Mouse (Mus musculus) kidney, adult 8-10 months (tissue): ENCODE measurements around the gene Ccdc136.

ENCODE experiments used
- DNase-seq, 2 experiments: peaks; one replicate each; pipeline ENCODE4 v3.0.0; 2022

The Ccdc136 gene

DNA sequence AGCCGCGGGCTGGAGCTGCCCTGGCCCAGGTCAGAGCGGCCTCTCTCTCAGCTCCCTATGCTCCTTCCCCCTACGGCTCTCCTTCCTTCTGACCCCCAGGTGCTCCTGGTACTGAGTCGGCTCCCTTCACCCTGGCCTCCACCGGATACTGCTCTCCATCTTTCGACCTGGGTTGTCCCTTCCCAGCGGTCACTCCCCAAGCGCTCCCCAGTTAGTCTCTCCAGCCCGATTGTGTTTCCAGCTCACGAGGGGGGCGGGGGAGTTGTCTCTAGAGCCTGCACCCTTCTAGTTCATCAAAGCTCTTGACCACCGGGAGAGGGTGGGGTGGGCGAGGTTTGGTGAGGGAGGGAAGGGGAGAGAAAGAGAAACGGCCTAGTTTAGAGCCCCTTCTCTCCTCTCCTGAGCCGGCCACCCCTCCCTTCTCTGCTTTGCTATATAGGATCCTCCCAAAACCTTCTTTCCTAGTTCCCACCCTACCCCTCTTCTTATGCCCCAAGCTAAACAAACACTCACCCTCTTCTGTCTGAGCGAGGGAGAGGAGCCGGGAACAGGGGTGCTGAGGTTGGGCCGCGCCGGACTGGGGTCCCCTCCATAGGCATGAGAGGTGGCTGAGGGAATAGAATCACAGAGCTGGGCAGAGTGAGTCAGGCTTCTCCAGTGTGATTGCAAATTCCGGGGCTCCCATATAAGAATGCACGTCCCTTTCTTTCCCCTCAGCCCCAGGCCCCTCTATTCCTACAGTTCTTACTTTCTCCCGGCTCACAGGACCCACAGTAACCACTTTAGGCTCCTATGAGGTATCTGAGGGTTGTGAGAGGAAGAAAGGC lies 818 bp downstream of the Ccdc136 start:
- DNase-seq = no peak

DNA sequence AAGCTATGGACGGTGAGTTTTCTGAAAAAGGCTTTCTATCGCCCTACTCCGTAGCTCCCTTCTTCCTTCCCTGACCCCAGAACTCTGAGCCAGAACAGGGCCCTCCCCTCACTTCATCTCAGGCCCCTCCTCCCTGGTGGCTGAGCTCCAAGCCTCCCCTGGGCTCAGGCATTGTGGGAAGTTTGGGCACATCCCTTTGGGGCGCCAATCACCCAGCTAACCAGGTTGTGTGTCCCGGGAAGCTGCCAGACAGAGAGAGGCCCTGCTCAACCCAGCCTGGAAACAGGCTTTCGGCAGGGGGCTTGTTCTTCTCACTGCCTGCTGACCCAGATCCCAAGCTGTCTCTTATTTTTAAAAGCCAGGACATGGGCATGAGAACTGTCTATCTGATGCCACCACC lies 1.5 kb downstream of the Ccdc136 start:
- DNase-seq = no peak

DNA sequence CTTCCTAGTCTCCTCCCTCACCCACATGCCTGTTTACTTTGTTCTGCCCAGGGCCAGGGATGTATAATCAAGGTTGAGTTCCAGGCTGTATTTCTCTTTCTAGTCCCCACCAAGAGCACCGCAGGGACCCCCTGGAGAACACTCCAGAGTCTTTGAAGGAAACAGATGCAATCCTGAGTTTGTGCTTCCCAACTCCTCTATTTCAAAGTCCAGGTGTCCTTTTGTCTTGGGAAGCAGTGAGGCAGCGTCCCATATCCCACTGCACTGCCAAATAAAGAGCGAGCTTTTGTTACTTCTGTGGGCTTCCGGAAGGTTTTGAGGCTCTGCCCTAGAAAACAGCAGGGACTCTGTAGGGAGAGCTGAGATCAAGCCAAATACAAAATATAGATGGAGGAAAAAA lies 3.7 kb downstream of the Ccdc136 start:
- no peak for DNase-seq

- DNase-seq = peak in 1 of 2 experiments; percentile 5
Observed at GRCm38 (mm10) chr6:29402693-29403342, 6.7 kb downstream of the Ccdc136 start.

GRCm38 (mm10) chr6:29406412-29406811 lies 10.3 kb downstream of the Ccdc136 start:
- DNase-seq = no peak

- DNase-seq = no peak
Observed at GRCm38 (mm10) chr6:29415446-29415845, 19.3 kb downstream of the Ccdc136 start.

- no peak for DNase-seq
Observed at GRCm38 (mm10) chr6:29420596-29420995, 24.5 kb downstream of the Ccdc136 start.

DNA sequence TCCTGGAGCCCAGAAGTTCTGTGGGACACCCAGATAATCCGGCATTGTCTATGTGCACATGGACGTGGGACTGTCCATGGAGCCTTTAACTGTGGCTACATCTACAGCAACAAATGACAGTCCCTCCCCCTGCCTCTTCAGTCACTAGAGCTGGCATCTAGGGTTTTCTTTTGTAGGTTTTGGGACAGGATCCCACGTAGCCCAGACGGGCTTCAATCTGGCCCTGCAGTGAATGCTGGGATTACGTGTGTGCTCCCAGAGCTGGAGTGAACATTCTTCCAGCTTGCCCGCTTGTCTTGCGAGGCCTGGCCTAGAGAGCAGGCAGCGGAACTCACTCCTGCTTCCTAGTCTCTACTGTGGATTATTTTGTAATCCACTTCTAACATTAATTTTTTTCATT lies 29.0 kb downstream of the Ccdc136 start:
- no peak for DNase-seq

DNA sequence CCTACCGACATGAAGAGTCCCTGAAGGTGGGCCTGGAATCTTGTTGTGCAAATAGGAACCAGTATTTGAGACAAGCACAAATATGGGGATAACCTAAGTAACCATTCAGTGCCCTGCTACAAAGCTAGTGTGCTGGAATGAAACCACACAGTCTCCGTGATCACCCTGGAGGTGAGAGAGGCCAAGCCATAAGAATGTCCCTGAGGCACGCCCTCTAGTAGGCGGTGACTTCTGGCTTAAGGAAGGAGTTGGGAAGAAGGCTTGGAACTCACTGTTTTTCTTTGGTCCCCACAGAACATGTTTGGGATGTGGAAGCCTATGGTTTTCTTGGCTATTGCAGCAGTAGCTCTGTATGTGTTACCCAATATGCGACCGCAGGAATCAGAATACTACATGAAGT lies 30.2 kb downstream of the Ccdc136 start:
- DNase-seq = no peak

GRCm38 (mm10) chr6:29428171-29428570 lies 32.1 kb downstream of the Ccdc136 start:
- DNase-seq = no peak

DNA sequence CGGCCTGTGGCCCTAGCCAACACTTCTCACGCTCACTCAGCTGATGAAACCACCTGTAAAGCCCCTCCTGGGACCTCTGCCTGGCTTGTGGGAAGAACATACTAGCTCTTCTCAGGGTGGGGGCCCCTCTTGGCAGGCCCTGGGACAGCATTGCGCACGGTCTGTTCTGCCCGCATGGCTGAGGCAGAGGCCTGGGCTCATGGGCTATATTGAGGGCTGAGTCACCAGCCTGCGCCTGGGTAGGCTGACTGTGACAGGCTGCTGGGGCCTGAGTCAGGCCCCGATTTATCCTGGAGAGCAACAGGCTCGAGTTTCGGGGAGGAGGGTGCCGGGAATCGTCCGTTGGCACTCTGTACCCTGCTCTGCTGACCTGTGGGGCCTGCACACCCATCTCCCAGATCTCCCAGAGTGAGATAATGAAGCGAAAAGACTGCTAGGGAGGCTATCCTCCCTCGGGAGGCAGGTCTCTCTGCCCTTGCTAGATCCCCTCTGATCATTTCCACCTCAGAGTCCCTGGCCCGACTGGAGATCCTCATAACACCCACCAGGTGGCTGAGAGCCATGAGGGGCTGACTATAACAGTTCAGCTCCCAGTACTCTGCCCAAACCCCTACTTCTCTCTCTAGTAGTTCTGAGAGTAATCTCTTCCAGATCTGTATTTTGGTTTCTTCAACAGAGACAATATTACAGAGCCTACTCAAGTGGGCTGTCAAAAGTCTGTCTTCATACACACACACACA lies 34.7 kb downstream of the Ccdc136 start:
- no peak for DNase-seq

DNA sequence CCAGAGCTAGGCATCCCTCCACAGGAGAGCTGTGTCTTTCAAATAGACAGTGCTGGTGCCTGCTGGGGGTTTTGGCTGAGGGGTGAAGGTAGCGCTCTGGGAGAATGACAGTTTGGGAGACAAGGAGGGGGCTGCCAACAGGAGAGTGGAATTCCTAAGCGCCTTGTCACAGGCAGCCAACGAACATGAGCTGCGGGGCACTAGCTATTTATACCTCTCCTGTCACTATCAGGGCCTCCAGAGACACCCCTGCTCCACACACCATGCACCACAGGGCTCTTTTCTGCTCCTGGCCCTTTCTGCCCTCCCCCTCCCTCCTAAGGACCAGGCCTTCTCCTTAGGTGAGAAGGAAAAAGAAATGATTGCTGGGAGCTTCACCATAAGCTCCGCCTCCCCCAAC lies 35.4 kb downstream of the Ccdc136 start:
- DNase-seq = no peak

DNA sequence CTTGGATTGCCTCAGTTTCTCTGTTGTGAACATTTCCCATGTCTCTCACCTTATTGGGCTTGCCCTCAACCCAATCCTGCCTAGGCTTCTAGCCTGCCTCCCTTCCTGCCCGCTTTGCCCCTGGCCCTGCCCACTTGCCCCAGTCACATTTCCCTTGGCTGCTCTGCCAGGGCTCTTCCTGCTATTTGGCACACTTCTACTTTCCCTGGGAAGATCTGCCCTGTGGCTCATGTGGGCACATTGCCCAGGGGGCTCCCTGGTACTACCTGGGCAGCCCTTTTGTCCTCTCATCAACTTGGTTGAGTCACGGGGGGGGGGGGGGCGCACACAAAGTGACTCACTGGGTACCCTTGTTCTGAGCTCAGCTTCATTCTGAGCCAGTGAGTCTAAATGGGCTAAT lies 36.0 kb downstream of the Ccdc136 start:
- no peak for DNase-seq

DNA sequence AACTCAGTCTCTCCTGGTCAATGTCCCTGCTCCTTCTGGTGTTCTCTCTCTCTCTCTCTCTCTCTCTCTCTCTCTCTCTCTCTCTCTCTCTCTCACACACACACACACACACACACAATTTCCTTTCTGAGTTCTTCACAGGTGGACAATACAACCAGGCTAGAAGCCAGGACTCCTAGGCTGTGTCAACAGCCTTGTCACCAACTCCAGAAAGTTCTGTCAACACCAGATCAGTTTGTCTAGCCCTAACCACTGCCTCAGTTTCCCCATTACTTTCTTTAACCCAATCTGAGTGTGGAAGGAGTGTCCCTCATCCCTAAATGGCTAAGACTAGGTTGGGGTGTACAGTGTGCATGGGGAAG lies 36.5 kb downstream of the Ccdc136 start:
- no peak for DNase-seq

DNA sequence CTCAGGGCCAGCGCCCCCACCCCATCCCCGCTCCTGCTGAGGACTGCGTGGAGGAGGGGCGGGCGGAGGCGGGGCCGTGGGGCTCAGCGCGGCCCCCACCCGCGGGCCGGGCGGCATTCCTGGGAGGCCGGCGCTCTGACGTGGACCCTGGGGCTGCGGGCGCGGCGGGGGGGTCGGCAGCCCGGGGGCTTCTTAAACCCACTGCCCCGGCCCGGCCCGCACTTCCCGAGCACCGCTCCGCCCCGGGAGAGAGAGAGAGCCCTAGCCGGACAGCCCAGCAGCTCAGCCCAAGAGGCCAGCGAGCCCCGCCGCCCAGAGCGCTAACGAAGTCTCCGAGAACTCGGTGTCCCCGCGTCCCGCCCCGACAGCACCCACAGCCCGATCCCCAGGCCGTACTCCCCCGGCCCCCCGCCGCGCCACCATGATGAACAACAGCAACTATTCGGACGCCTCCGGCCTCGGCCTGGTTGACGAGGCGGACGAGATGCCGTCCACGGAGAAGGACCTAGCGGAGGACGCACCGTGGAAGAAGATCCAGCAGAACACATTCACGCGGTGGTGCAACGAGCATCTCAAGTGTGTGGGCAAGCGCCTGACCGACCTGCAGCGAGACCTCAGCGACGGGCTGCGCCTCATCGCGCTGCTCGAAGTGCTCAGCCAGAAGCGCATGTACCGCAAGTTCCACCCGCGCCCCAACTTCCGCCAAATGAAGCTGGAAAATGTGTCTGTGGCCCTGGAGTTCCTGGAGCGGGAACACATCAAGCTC lies 37.1 kb downstream of the Ccdc136 start, which contains the start of gene Flnc:
Gene Flnc (plus strand): TSS at position 219 of the 766 bp plus-strand sequence.
- no peak for DNase-seq

DNA sequence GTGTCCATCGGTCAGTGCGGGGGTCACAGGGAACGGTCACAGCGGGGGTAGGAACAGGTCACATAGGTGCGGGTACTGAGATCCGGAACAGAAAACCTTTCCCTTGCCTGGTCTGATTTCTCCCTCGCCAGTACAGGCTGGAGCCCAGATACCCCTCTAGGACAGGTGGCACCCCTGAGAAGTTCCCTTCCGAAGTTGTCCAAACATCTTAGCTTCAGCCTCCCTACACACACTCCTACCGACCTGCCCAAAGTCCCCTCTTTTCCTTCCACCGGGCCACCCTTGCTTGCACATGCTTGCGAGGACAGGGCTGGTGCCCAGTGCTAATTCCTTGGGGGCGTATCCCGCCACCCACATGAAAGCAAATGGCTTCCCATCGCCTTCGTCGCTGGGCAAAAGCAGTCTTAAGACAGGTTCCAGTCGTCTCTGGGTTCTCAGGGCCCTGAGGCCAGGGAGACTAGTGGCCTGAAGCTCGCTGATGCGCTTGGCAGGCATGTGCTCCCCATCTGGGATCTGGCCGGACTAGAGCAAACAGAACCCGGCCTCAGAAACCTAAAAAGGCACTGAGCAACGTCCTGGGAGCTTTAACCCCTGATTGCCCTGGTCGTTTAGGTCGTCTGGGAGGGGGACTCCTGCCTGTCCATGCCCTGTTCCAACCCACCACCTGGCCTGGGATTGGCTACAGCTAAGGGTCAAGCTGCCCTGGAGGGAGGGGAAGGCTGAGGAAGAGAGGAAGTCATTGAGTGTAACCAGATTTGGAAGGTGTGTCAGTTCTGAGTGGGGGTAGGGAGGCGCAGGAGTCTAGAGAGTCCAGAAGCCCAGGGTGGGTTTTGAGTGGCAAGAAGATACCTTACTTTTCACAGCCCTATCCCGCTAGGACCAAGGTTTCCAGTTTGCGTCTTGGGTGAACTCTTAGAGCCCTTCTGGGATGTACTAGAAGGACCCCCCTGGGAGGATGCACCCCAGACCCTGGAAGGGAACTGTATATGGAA lies 38.0 kb downstream of the Ccdc136 start:
- no peak for DNase-seq

DNA sequence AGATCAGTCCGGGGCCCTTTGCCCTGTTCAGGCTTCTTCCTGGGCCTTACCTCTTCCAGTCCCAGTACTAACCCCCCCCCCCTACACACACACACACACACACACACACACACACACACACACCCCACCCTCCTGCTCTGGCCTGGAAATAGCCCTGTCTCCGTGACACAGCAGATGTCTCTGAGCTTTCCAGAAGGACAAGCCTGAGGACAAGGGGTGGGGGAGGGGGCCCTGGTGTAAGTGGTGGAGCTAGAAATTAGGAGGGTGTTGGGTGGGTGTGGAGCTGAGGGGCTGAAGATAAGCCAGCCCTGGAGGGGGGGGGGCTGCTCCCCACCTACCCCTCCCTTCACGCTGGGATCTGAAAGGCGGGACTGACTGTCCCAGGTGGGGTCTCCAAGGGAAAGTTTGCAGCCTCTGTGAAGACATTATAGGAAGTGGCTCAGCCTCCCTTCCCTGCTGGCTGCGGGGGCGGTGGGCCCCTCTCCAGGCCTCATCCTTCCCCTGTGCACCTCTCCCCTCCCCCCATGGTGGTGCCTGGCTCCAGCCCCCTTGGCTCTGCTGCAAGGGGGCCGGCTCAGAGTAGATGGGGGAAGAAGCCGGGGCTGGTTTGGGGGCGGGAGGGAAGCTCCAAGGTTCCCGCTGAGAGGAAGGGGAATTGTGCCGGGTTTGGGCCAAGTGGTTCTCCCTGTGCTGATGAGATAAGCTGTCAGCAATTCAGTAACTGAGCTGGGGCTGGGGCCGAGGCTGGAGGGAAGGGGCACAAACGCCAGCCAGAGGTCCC lies 39.0 kb downstream of the Ccdc136 start:
- no peak for DNase-seq

- DNase-seq = no peak
Observed at GRCm38 (mm10) chr6:29435940-29436451, 39.9 kb downstream of the Ccdc136 start.

- no peak for DNase-seq
Observed at GRCm38 (mm10) chr6:29436461-29436934, 40.4 kb downstream of the Ccdc136 start.

- DNase-seq = no peak
Observed at GRCm38 (mm10) chr6:29439251-29439650, 43.1 kb downstream of the Ccdc136 start.
